Mouse (Mus musculus) gastrocnemius, postnatal 14 days (tissue): ENCODE data around the gene Osgep. TPM values are rescaled to one million over a fixed set of nuclear protein-coding genes. Genes with fewer than 3 reads are reported as not detected.
A peak's percentile ranks its signal among the peaks of the same experiment; 100 is the strongest.
"Not testable (repeated sequence)": the region's sequence is repeated elsewhere in the genome, so short reads cannot be mapped to it uniquely, and the experiment has no call there.

Experiments used
- DNase-seq: peaks from one replicate; pipeline ENCODE4 v3.0.0; 2021; ENCODE audit warnings: mixed read lengths
- intact Hi-C: fragments of 180-260 bp; cut with DNase I; formaldehyde crosslinking; loops from one replicate; pipeline ENCODE4 v1.15.1; 2025; ENCODE audit warnings: low total_unique reads
- total RNA-seq, 2 experiments: library from RNA; stranded (reverse); gene quantifications; 2 replicates each; pipeline ENCODE4 v1.2.3; 2021

Gene Osgep
- total RNA-seq, 2 experiments from 2014 or later: 40.0 to 42.1 TPM

DNA sequence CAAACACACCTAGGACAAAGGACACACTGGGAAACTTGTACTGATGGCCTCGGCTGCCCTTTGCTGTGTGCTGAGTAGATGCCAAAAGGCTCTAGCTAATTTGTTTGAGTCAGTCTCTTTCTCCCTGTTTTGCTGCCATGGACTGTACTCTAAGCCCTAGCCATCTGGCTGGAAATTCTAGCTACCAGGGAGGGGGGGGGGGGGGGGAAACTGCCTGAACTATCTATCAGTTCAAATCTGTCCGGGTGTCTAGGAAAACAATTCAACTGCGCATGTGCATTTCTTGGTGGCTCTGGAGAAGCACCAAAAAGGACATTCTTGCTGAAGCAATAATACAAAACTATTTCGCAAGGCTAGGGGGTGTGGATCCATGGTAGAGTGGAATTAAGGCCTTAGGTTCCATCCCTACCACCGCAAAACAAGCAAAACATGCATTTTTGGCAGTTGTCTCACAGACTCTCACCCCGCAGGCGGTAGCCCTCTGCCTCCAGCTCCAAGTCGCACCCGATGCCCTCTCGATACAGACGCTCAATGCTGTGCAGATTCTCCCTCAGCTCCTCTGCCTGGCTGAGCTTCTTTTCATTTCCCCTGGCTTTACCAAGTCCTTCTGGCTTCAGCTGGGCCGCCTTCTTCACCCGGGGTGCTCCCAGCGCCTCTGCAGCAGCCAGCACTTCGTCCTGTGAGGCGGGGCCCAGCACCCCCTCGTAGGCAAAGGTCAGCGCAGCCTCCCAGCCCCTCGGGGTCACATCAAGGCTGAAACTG lies 28.5 kb downstream of the Osgep start:
- intact Hi-C loops: no loop called here
- DNase-seq: peak; percentile 61

DNA sequence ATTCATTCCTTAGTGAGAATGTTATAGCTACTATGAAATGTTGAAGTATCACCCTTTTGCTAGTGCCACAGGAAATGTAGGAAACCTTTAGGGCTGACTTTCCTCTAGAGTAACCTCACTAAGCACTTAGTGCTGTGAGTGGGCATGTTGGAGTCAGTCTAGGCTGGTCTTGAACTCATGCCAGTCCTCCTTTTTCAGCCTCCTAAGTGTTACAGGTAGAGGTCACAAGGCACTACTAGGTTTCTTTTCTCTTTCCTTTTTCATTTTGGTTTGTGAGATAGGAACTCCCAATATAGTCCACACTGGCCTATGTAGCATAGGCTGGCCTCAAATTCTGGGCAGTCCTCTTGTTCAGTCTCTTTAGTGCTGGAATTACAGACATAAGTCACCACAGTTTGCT lies 29.3 kb downstream of the Osgep start:
- no peak for DNase-seq
- intact Hi-C loops: no loop called here

GRCm38 (mm10) chr14:50892541-50893459 lies 31.9 kb downstream of the Osgep start:
- intact Hi-C loops: no loop called here
- DNase-seq: peak; percentile 9

DNA sequence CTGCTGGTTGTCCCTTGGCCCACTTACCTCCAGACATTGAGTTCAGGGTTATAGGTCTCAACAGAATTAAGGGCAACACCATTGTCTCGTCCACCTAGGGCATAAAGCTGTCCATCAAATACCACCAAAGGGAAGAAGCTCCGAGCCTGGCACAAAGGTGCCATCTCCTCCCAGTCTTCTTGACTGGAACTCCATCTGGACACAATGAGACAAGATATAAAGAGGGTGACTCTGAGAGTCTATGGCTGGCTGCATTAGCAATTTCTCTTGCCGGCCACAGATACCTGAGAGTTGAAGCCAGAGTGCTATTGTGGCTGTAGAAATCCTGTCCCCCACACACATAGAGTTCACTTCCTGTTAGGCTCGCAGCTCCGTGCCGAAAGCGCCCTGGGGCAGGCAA lies 32.6 kb downstream of the Osgep start:
- no peak for DNase-seq
- intact Hi-C loops: no loop called here

DNA sequence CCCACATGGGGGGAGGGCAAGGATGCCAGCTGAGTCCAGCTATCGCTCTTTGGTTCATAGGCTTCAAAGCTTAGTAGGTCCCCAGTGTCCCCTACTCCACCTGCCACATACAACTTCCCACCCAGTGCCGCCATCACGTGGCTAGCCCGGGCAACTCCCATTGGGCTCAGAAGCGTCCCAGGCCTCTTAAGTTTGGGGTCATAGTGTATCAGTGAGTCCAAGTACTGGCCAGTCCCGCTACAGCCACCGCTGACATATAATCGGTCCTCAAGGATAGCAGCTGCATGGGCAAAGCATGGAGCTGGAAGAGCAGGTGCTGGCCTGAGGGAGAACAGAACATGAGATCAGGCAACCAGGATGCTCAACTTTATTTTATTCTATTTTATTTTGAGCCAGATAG lies 33.1 kb downstream of the Osgep start:
- DNase-seq: no peak
- intact Hi-C loops: no loop called here

- intact Hi-C loops: no loop called here
- DNase-seq: no peak
Measured at GRCm38 (mm10) chr14:50876236-50876950, 48.3 kb downstream of the Osgep start.

GRCm38 (mm10) chr14:50875591-50876230 lies 49.0 kb downstream of the Osgep start:
- DNase-seq: no peak
- intact Hi-C loops: no loop called here

DNA sequence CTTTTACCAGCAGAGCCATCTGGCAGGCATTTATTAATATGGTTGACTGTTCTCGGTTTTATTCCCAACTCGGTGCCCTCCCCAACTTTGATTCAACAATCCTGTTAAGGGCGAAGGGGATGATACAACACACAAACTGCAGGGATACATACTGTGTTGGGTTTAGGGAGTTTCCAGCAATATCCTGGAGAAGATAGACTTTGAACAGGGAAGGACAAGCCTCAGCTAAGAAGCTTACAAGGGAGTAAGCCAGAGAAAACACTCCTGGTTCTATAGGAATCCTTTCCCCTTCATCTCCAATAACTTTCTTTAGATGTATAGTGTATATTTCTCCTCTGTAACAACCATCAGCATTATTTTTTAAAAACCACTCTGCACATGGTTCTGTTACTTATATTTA lies 49.5 kb downstream of the Osgep start:
- no peak for DNase-seq
- intact Hi-C loops: no loop called here

- no peak for DNase-seq
- intact Hi-C loops: no loop called here
Measured at GRCm38 (mm10) chr14:50871284-50871683, 53.4 kb downstream of the Osgep start.

GRCm38 (mm10) chr14:50870805-50871143 lies 53.9 kb downstream of the Osgep start:
- DNase-seq: no peak
- intact Hi-C loops: no loop called here

DNA sequence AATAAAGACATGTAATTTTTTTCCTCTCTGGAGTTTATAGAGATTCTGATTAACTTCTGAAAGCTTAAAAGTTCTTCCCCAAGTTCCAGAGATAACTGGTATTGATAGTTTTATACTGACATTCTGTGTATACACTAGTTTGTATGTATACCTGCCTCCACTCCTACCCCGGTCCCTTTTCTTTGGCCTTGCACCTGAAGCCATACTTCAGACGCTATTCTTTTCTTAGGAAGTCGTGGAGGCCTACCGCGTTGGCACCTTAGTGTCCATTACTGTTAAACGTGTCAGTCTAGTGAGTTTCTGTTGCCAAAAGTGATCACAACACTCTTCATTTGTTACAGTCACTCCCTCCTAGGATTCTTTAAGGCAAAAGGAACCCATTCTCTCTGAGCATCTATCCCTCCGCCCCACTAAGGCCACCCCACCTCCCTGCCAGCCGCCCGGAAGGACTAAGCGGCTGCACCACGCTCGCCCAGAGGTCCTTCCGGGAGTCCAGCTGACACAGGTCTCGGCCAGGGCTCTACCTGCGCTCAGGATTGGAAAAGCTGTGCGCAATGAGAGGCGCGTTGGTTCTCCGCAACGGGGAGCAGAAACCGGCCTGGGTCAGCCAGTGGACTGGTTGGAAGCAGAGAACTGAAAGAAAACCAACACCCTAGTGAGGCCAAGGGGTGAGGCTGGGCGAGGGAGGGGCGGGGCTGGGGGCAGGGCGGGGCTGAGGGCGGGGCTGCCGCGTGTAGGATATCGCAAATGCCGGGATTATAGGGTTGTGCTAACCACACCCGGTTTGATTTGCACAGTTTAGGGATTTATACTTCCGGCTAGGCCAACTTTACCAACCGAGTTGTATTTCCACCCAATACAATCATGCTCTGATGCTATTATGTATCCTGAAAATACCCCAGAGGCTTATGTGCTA lies 54.5 kb downstream of the Osgep start, which contains the start of gene Tep1:
Gene Tep1, minus strand, starts transcription at position 672 of the 916 bp plus-strand sequence.
- intact Hi-C loops: loop anchor here (5.0 kb wide), 1 partner anchor 58 kb away; no protein-coding TSS in a partner anchor
- peak; percentile 78 for DNase-seq

DNA sequence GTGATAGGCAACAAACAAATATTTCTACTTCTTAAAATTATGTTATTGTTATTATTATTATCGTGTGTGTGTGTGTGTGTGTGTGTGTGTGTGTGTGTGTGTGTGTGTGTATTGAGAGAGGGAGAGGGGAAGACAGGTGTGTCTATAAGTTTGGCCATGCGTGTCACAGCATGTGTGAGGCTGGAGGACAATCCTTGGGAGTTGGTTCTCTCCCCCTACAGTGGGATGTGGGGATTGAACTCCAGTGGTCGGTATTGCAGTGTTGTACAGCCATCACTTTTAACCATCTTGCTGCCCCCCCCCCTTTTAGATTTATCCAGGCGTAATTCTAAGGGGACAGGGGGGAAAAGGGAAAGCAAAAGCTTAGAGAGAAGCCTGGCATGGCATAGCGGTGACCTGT lies 56.0 kb downstream of the Osgep start:
- intact Hi-C loops: loop anchor here (5.0 kb wide), 1 partner anchor 56 kb away; no protein-coding TSS in a partner anchor
- no peak for DNase-seq

DNA sequence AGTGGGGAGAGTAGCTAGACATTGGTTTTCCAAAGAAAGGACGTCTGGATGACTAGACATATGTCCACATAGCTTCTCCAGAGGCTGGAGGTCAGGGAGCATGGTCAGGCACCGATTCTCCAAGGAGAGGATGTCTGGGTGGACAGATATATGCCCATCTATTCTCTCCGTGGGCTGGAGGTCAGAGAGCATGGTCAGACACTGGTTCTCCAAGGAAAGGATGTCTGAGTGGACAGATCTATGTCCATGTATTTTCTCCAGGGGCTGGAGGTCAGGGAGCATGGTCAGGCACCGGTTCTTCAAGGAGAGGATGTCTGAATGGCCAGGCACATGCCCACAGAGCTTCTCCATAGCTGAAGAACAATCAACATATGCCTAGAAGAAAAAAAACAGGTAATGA lies 56.5 kb downstream of the Osgep start:
- intact Hi-C loops: loop anchor here (5.0 kb wide), 1 partner anchor 56 kb away; no protein-coding TSS in a partner anchor
- no peak for DNase-seq

GRCm38 (mm10) chr14:50866966-50867365 lies 57.7 kb downstream of the Osgep start:
- no peak for DNase-seq
- intact Hi-C loops: loop anchor here (5.0 kb wide), 1 partner anchor 55 kb away; no protein-coding TSS in a partner anchor

DNA sequence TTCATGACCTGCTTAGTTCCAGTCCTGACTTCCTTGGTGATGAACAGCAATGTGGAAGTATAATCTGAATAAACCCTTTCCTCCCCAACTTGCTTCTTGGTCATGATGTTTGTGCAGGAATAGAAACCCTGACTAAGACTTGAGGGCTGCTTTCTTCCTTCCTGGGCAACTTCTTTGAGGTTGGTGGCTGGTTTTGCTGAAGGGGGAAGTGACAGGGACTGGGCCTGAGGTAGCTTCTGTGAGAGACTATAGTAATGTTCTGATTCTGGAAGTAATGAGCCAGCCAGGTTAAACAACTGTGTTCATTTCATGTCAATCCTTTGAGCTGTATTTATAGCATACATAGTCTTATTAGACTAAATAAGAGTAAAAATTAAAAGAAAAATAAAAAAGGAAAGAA lies 59.7 kb downstream of the Osgep start:
- intact Hi-C loops: loop anchor here (5.0 kb wide), 1 partner anchor 53 kb away; no protein-coding TSS in a partner anchor
- DNase-seq: not testable (repeated sequence)

GRCm38 (mm10) chr14:50862641-50863040 lies 62.1 kb downstream of the Osgep start:
- intact Hi-C loops: no loop called here

More at GRCm38 (mm10) chr14:50862641-50863040, 62.1 kb downstream of the Osgep start:
- DNase-seq: no peak
